Mouse (Mus musculus) limb, embryonic 13.5 days (tissue): Measurements from ENCODE around the gene Rsrc1. TPM values are rescaled to one million over a fixed set of nuclear protein-coding genes. Genes with fewer than 3 reads are reported as not detected.
A peak's percentile ranks its signal among the peaks of the same experiment; 100 is the strongest.

ENCODE experiments used
- ATAC-seq: fragments of 200-750 bp; cut with Nextera tagmentation; 2 replicates; pipeline ENCODE4 v1.8.0; 2017; ENCODE audit warnings: low read depth, moderate number of reproducible peaks, moderate TSS enrichment; ENCODE audit not compliant: low FRiP score
- H3K27ac ChIP-seq: fragments of 300-500 bp; sonication (generic); 2 replicates; pipeline ENCODE4 v1.5.1; 2015; ENCODE audit warnings: inconsistent platforms, mild to moderate bottlenecking, moderate library complexity
- H3K27me3 ChIP-seq: fragments of 300-500 bp; sonication (generic); 2 replicates; pipeline ENCODE4 v1.6.1; 2015; ENCODE audit warnings: mild to moderate bottlenecking, inconsistent platforms
- H3K36me3 ChIP-seq: fragments of 300-500 bp; sonication (generic); 2 replicates; pipeline ENCODE4 v1.6.1; 2015; ENCODE audit warnings: inconsistent platforms, mild to moderate bottlenecking, moderate library complexity
- H3K4me1 ChIP-seq: fragments of 300-500 bp; sonication (generic); 2 replicates; pipeline ENCODE4 v1.6.1; 2015; ENCODE audit warnings: inconsistent platforms
- H3K4me2 ChIP-seq: fragments of 300-500 bp; sonication (generic); replicated peaks from 2 replicates; pipeline ENCODE4 v1.6.1; 2015; ENCODE audit warnings: inconsistent platforms, mild to moderate bottlenecking, moderate library complexity
- H3K4me3 ChIP-seq: fragments of 300-500 bp; sonication (generic); 2 replicates; pipeline ENCODE4 v1.5.1; 2015; ENCODE audit warnings: moderate library complexity, mild to moderate bottlenecking, inconsistent platforms
- H3K9ac ChIP-seq: fragments of 300-500 bp; sonication (generic); 2 replicates; pipeline ENCODE4 v1.6.1; 2015; ENCODE audit warnings: mild to moderate bottlenecking, inconsistent platforms
- H3K9me3 ChIP-seq: fragments of 300-500 bp; sonication (generic); 2 replicates; pipeline ENCODE4 v1.6.1; 2016; ENCODE audit warnings: inconsistent platforms
- WGBS: fragments of 180-500 bp; shearing (Covaris S2); methylation state at CpG from one replicate; pipeline ENCODE4 v1.1.7; 2015; 5-methylcytosine and 5-hydroxymethylcytosine counted together
- polyA plus RNA-seq: library from polyadenylated mRNA; unstranded; fragments of >200 nt; fragmentation: Nextera tagmentation; extraction: Ambion mirVana; gene quantifications from 2 replicates; pipeline ENCODE4 v1.2.1, GENCODE M21; 2015

Gene Rsrc1
- polyA plus RNA-seq, 1 experiment from 2014 or later = 46.7 TPM

- Histone ChIP-seq H3K9ac (no peak overlapping the region), H3K4me1 (no peaks in the 10 kb centered on the region), H3K36me3 (peaks cover 10% of the 10 kb centered on the region; the same call in 1 of the 2 replicates), H3K27ac (no peak overlapping the region), H3K4me2 (no peak overlapping the region), H3K9me3 (no peaks in the 10 kb centered on the region), H3K27me3 (no peaks in the 10 kb centered on the region), H3K4me3 (no peak overlapping the region)
- no peak for ATAC-seq
- WGBS = 78% methylated on average over 7 of the region's 7 CpGs
Measured at GRCm38 (mm10) chr3:67358376-67358775, 377.2 kb downstream of the Rsrc1 start.

GRCm38 (mm10) chr3:67366087-67366892 is 385.1 kb downstream of the Rsrc1 start:
- no peaks in the 10 kb centered on the region for H3K4me1 ChIP-seq
- no peak overlapping the region for H3K4me2 ChIP-seq
- ATAC-seq = no peak
- H3K27ac ChIP-seq = no peak overlapping the region
- no peaks in the 10 kb centered on the region for H3K36me3 ChIP-seq
- 68% methylated on average over 4 of the region's 4 CpGs for WGBS
- peaks cover 6% of the 10 kb centered on the region; the same call in 1 of the 2 replicates for H3K27me3 ChIP-seq
- H3K9me3 ChIP-seq = no peaks in the 10 kb centered on the region
- no peak overlapping the region for H3K4me3 ChIP-seq
- H3K9ac ChIP-seq = no peak overlapping the region

GRCm38 (mm10) chr3:67367481-67367880 is 386.3 kb downstream of the Rsrc1 start:
- Histone ChIP-seq H3K4me2 (no peak overlapping the region), H3K36me3 (no peaks in the 10 kb centered on the region), H3K27ac (no peak overlapping the region), H3K4me3 (no peak overlapping the region), H3K27me3 (peaks cover 11% of the 10 kb centered on the region), H3K9ac (no peak overlapping the region), H3K9me3 (no peaks in the 10 kb centered on the region), H3K4me1 (no peaks in the 10 kb centered on the region)
- 63% methylated on average over 6 of the region's 6 CpGs for WGBS
- no peak for ATAC-seq

GRCm38 (mm10) chr3:67369407-67370079 is 388.4 kb downstream of the Rsrc1 start:
- no peak for ATAC-seq
- Histone ChIP-seq H3K4me3 (no peak overlapping the region), H3K4me2 (no peak overlapping the region), H3K27me3 (peaks cover 25% of the 10 kb centered on the region), H3K9me3 (no peaks in the 10 kb centered on the region), H3K36me3 (no peaks in the 10 kb centered on the region), H3K9ac (no peak overlapping the region), H3K4me1 (peaks cover 3% of the 10 kb centered on the region; the same call in 1 of the 2 replicates), H3K27ac (no peak overlapping the region)
- WGBS = 82% methylated on average over 5 of the region's 5 CpGs

GRCm38 (mm10) chr3:67372194-67372593 is 391.0 kb downstream of the Rsrc1 start:
- ATAC-seq = no peak
- no peak overlapping the region for H3K27ac ChIP-seq
- WGBS = 78% methylated on average over 4 of the region's 4 CpGs

GRCm38 (mm10) chr3:67372781-67373180 is 391.6 kb downstream of the Rsrc1 start:
- Histone ChIP-seq H3K27ac (no peak overlapping the region), H3K4me3 (no peak overlapping the region), H3K4me2 (no peak overlapping the region), H3K27me3 (peaks cover 29% of the 10 kb centered on the region), H3K9ac (no peak overlapping the region), H3K9me3 (no peaks in the 10 kb centered on the region), H3K36me3 (no peaks in the 10 kb centered on the region), H3K4me1 (peaks cover 4% of the 10 kb centered on the region; the same call in 1 of the 2 replicates)
- no peak for ATAC-seq
- 51% methylated on average over 5 of the region's 5 CpGs for whole genome bisulfite sequencing

More at GRCm38 (mm10) chr3:67372194-67372593, 391.0 kb downstream of the Rsrc1 start:
- H3K4me3 ChIP-seq = no peak overlapping the region
- no peak overlapping the region for H3K9ac ChIP-seq
- no peak overlapping the region for H3K4me2 ChIP-seq
- peaks cover 4% of the 10 kb centered on the region; the same call in 1 of the 2 replicates for H3K4me1 ChIP-seq
- H3K27me3 ChIP-seq = peaks cover 29% of the 10 kb centered on the region
- no peaks in the 10 kb centered on the region for H3K36me3 ChIP-seq
- no peaks in the 10 kb centered on the region for H3K9me3 ChIP-seq

GRCm38 (mm10) chr3:67373872-67374271 is 392.7 kb downstream of the Rsrc1 start, which contains the start of gene Mlf1:
Mlf1 (plus strand) TSS chr3:67374097.
- H3K9ac ChIP-seq = peak within 1 kb of the TSS; percentile 60
- peaks cover 4% of the 10 kb centered on the region; the same call in 1 of the 2 replicates for H3K4me1 ChIP-seq
- peaks cover 29% of the 10 kb centered on the region for H3K27me3 ChIP-seq
- peak; percentile 98 for ATAC-seq
- H3K4me2 ChIP-seq = peak within 1 kb of the TSS; percentile 84
- WGBS = 0% methylated on average over 35 of the region's 35 CpGs
- H3K4me3 ChIP-seq = peak within 1 kb of the TSS; percentile 53
- no peak within 1 kb of the TSS for H3K27ac ChIP-seq
- no peaks in the 10 kb centered on the region for H3K36me3 ChIP-seq
- H3K9me3 ChIP-seq = no peaks in the 10 kb centered on the region

GRCm38 (mm10) chr3:67374360-67374778 is 393.2 kb downstream of the Rsrc1 start:
- peak overlapping the region; percentile 84 for H3K4me2 ChIP-seq
- H3K4me1 ChIP-seq = peaks cover 4% of the 10 kb centered on the region; the same call in 1 of the 2 replicates
- H3K27me3 ChIP-seq = peaks cover 29% of the 10 kb centered on the region
- H3K4me3 ChIP-seq = peak overlapping the region; percentile 53
- H3K27ac ChIP-seq = no peak overlapping the region
- 33% methylated on average over 7 of the region's 7 CpGs for WGBS
- no peaks in the 10 kb centered on the region for H3K9me3 ChIP-seq
- H3K36me3 ChIP-seq = no peaks in the 10 kb centered on the region
- peak; percentile 30; the same call in 1 of the 2 replicates for ATAC-seq
- H3K9ac ChIP-seq = peak overlapping the region; percentile 60

GRCm38 (mm10) chr3:67375063-67375462 is 393.9 kb downstream of the Rsrc1 start, which contains the start of gene Gm17402:
Gm17402 (minus strand) TSS chr3:67375163.
- no peak within 1 kb of the TSS for H3K27ac ChIP-seq
- ATAC-seq = no peak
- peaks cover 29% of the 10 kb centered on the region for H3K27me3 ChIP-seq
- H3K4me1 ChIP-seq = peaks cover 4% of the 10 kb centered on the region; the same call in 1 of the 2 replicates
- no peaks in the 10 kb centered on the region for H3K9me3 ChIP-seq
- WGBS = 39% methylated on average over 2 of the region's 3 CpGs
- peak within 1 kb of the TSS; percentile 60 for H3K9ac ChIP-seq
- H3K4me3 ChIP-seq = peak within 1 kb of the TSS; percentile 53
- H3K36me3 ChIP-seq = no peaks in the 10 kb centered on the region
- H3K4me2 ChIP-seq = peak within 1 kb of the TSS; percentile 84

GRCm38 (mm10) chr3:67378215-67378614 is 397.0 kb downstream of the Rsrc1 start:
- H3K9me3 ChIP-seq = no peaks in the 10 kb centered on the region
- H3K4me3 ChIP-seq = no peak overlapping the region
- H3K9ac ChIP-seq = no peak overlapping the region
- H3K27me3 ChIP-seq = peaks cover 11% of the 10 kb centered on the region
- no peaks in the 10 kb centered on the region for H3K36me3 ChIP-seq
- ATAC-seq = no peak
- no peak overlapping the region for H3K4me2 ChIP-seq
- no peak overlapping the region for H3K27ac ChIP-seq
- H3K4me1 ChIP-seq = peaks cover 4% of the 10 kb centered on the region; the same call in 1 of the 2 replicates
